Mouse (Mus musculus) myocyte (in vitro differentiated cells): ENCODE measurements around the gene Exo5. TPM values are rescaled to one million over a fixed set of nuclear protein-coding genes. Genes with fewer than 3 reads are reported as not detected.
A peak's percentile ranks its signal among the peaks of the same experiment; 100 is the strongest.

ENCODE experiments used
- H3K27me3 ChIP-seq: one replicate; pipeline ENCODE4 v1.6.1; 2011; ENCODE audit not compliant: control insufficient read depth, insufficient read depth, insufficient read length
- H3K36me3 ChIP-seq: one replicate; pipeline ENCODE4 v1.6.1; 2011; ENCODE audit not compliant: control insufficient read depth, insufficient read depth
- H3K4me2 ChIP-seq: one replicate; pipeline ENCODE4 v1.6.1; 2011; ENCODE audit warnings: low read depth, control low read depth
- H3K4me3 ChIP-seq: one replicate; pipeline ENCODE4 v1.5.1; 2011; ENCODE audit warnings: mild to moderate bottlenecking, control low read depth, moderate library complexity
- H3K79me2 ChIP-seq: one replicate; pipeline ENCODE4 v1.6.1; 2011; ENCODE audit not compliant: control insufficient read depth, insufficient read depth
- H3ac ChIP-seq: one replicate; pipeline ENCODE4 v1.6.1; 2011; ENCODE audit not compliant: control insufficient read depth, insufficient read length
- CEBPB ChIP-seq: IDR thresholded peaks from 2 replicates; pipeline ENCODE4 v1.6.1; 2011; ENCODE audit warnings: mild to moderate bottlenecking, moderate library complexity; ENCODE audit not compliant: poor library complexity, insufficient read depth, severe bottlenecking
- E2F4 ChIP-seq: IDR thresholded peaks from one replicate; pipeline ENCODE4 v1.6.1; 2011; ENCODE audit warnings: mild to moderate bottlenecking, control low read depth, moderate library complexity; ENCODE audit not compliant: insufficient read depth
- MAX ChIP-seq: IDR thresholded peaks from one replicate; pipeline ENCODE4 v1.6.1; 2011; ENCODE audit warnings: low read depth, mild to moderate bottlenecking, control low read depth
- MYOD1 ChIP-seq, 3 experiments: IDR thresholded peaks; one replicate each; pipeline ENCODE4 v1.6.1; 2011; ENCODE audit warnings: control low read depth in 2 of 3, low read depth in 2 of 3, mild to moderate bottlenecking in 2 of 3, moderate library complexity in 1 of 3; ENCODE audit not compliant: insufficient read length in 2 of 3, control insufficient read depth in 1 of 3
- MYOG ChIP-seq, 3 experiments: IDR thresholded peaks; one replicate each; pipeline ENCODE4 v1.6.1; 2011; ENCODE audit warnings: control low read depth in 2 of 3, low read depth in 2 of 3, mild to moderate bottlenecking in 2 of 3; ENCODE audit not compliant: insufficient read length in 2 of 3, control insufficient read depth in 1 of 3, insufficient read depth in 1 of 3
- POLR2A ChIP-seq: IDR thresholded peaks from one replicate; pipeline ENCODE4 v1.6.1; 2011; ENCODE audit warnings: low read depth, mild to moderate bottlenecking, control low read depth, moderate library complexity; ENCODE audit not compliant: insufficient read length
- POLR2AphosphoS2 ChIP-seq: IDR thresholded peaks from one replicate; pipeline ENCODE4 v1.6.1; 2011; ENCODE audit warnings: low read depth, control low read depth; ENCODE audit not compliant: insufficient read length
- REST ChIP-seq: IDR thresholded peaks from one replicate; pipeline ENCODE4 v1.6.1; 2011; ENCODE audit warnings: mild to moderate bottlenecking, control low read depth, moderate library complexity; ENCODE audit not compliant: insufficient read depth, insufficient read length
- SRF ChIP-seq: IDR thresholded peaks from one replicate; pipeline ENCODE4 v1.6.1; 2011; ENCODE audit warnings: low read depth; ENCODE audit not compliant: control insufficient read depth, insufficient read length
- TCF12 ChIP-seq: IDR thresholded peaks from one replicate; pipeline ENCODE4 v1.6.1; 2011; ENCODE audit warnings: mild to moderate bottlenecking, control low read depth; ENCODE audit not compliant: poor library complexity, insufficient read depth, severe bottlenecking
- TCF3 ChIP-seq: IDR thresholded peaks from one replicate; pipeline ENCODE4 v1.6.1; 2011; ENCODE audit warnings: low read depth, control low read depth; ENCODE audit not compliant: insufficient read length
- USF1 ChIP-seq: IDR thresholded peaks from one replicate; pipeline ENCODE4 v1.6.1; 2011; ENCODE audit warnings: low read depth, mild to moderate bottlenecking, control low read depth, moderate library complexity
- polyA plus RNA-seq: library from polyadenylated mRNA; unstranded; fragments of >200 nt; fragmentation: generic; extraction: Trizol; gene quantifications from one replicate; pipeline ENCODE4 v1.2.1, GENCODE M21; 2012; ENCODE audit warnings: missing spikeins

Gene Exo5
- 6.3 TPM for polyA plus RNA-seq

GRCm38 (mm10) chr4:120924554-120925299 is at the start of gene Exo5:
TSS of gene Exo5 (minus strand) at chr4:120925017.
- peaks cover 14% of the 10 kb centered on the region for H3K36me3 ChIP-seq
- peak within 1 kb of the TSS; percentile 51 for H3ac ChIP-seq
- H3K4me2 ChIP-seq = peak within 1 kb of the TSS; percentile 79
- peaks cover 21% of the 10 kb centered on the region for H3K79me2 ChIP-seq
- TF ChIP-seq TCF12 (no peak), REST (peak; percentile 42), MYOG (IDR thresholded peaks at IDR 0.05; ENCODE audit: control insufficient read depth in 1 of 3, insufficient read depth in 1 of 3, insufficient read length in 2 of 3, low read depth in 2 of 3) (no peak), SRF (peak; percentile 37), MYOD1 (IDR thresholded peaks at IDR 0.05; ENCODE audit: control insufficient read depth in 1 of 3, insufficient read length in 2 of 3, low read depth in 2 of 3) (peak in 2 of 3 experiments; percentile 40 to 57), MAX (no peak), TCF3 (no peak), E2F4 (no peak), POLR2A (peak; percentile 95), USF1 (no peak), POLR2AphosphoS2 (peak; percentile 98), CEBPB (no peak)
- H3K27me3 ChIP-seq = no peaks in the 10 kb centered on the region
- H3K4me3 ChIP-seq = peak within 1 kb of the TSS; percentile 82

GRCm38 (mm10) chr4:120971842-120972241 is 47.0 kb upstream of the Exo5 start:
- Histone ChIP-seq H3ac (no peak overlapping the region), H3K79me2 (no peaks in the 10 kb centered on the region), H3K27me3 (no peaks in the 10 kb centered on the region), H3K4me3 (no peak overlapping the region), H3K4me2 (no peak overlapping the region), H3K36me3 (peaks cover 29% of the 10 kb centered on the region)
- TF ChIP-seq POLR2A = no peak
- TF ChIP-seq USF1 = no peak
- no peak for TF ChIP-seq REST
- TF ChIP-seq POLR2AphosphoS2 = no peak
- TF ChIP-seq TCF12 = no peak
- TF ChIP-seq E2F4 = no peak
- no peak for TF ChIP-seq MYOG (IDR thresholded peaks at IDR 0.05; ENCODE audit: control insufficient read depth in 1 of 3, insufficient read depth in 1 of 3, insufficient read length in 2 of 3, low read depth in 2 of 3)
- no peak for TF ChIP-seq TCF3
- no peak for TF ChIP-seq MYOD1 (IDR thresholded peaks at IDR 0.05; ENCODE audit: control insufficient read depth in 1 of 3, insufficient read length in 2 of 3, low read depth in 2 of 3)

GRCm38 (mm10) chr4:120969382-120970146 is 44.7 kb upstream of the Exo5 start:
- H3K36me3 ChIP-seq = peaks cover 22% of the 10 kb centered on the region
- H3ac ChIP-seq = no peak overlapping the region
- no peak overlapping the region for H3K4me2 ChIP-seq
- H3K27me3 ChIP-seq = no peaks in the 10 kb centered on the region
- no peaks in the 10 kb centered on the region for H3K79me2 ChIP-seq
- H3K4me3 ChIP-seq = no peak overlapping the region
- TF ChIP-seq TCF3 = no peak
- no peak for TF ChIP-seq MYOD1 (IDR thresholded peaks at IDR 0.05; ENCODE audit: control insufficient read depth in 1 of 3, insufficient read length in 2 of 3, low read depth in 2 of 3)
- TF ChIP-seq REST = no peak
- TF ChIP-seq USF1 = no peak
- no peak for TF ChIP-seq POLR2AphosphoS2
- TF ChIP-seq MYOG (IDR thresholded peaks at IDR 0.05; ENCODE audit: control insufficient read depth in 1 of 3, insufficient read depth in 1 of 3, insufficient read length in 2 of 3, low read depth in 2 of 3) = no peak
- no peak for TF ChIP-seq SRF
- no peak for TF ChIP-seq POLR2A
- no peak for TF ChIP-seq CEBPB
- no peak for TF ChIP-seq TCF12
- TF ChIP-seq E2F4 = no peak
- TF ChIP-seq MAX = no peak

GRCm38 (mm10) chr4:120968486-120968885 is 43.7 kb upstream of the Exo5 start:
- TF ChIP-seq SRF (no peak), POLR2AphosphoS2 (no peak), MAX (no peak), TCF12 (no peak), REST (no peak), E2F4 (no peak), MYOG (IDR thresholded peaks at IDR 0.05; ENCODE audit: control insufficient read depth in 1 of 3, insufficient read depth in 1 of 3, insufficient read length in 2 of 3, low read depth in 2 of 3) (no peak), MYOD1 (IDR thresholded peaks at IDR 0.05; ENCODE audit: control insufficient read depth in 1 of 3, insufficient read length in 2 of 3, low read depth in 2 of 3) (no peak), POLR2A (no peak), USF1 (no peak), CEBPB (no peak), TCF3 (no peak)
- Histone ChIP-seq H3K79me2 (no peaks in the 10 kb centered on the region), H3K36me3 (peaks cover 16% of the 10 kb centered on the region), H3K4me3 (no peak overlapping the region), H3K4me2 (no peak overlapping the region), H3K27me3 (no peaks in the 10 kb centered on the region), H3ac (no peak overlapping the region)
